Mouse (Mus musculus): ENCODE measurements at regions not wholly inside any gene's neighbourhood (a gene's known extent, or its start where the extent isn't known, plus 50 kb on each side); places are given as distances from the start of the nearest gene placed in this dataset.
"Not testable (repeated sequence)": the region's sequence is repeated elsewhere in the genome, so short reads cannot be mapped to it uniquely, and the experiment has no call there.

GRCm38 (mm10) chr6:6387571-6387970, 170.6 kb upstream of the Slc25a13 start:
- no peak for DNase-seq

- DNase-seq: no peak
Observed at GRCm38 (mm10) chr6:6384971-6385370, 168.0 kb upstream of the Slc25a13 start.

- DNase-seq: no peak
Observed at GRCm38 (mm10) chr6:6384441-6384840, 167.5 kb upstream of the Slc25a13 start.

- no peak for DNase-seq
Observed at GRCm38 (mm10) chr6:6372421-6372820, 155.4 kb upstream of the Slc25a13 start.

GRCm38 (mm10) chr6:6371444-6372093, 154.6 kb upstream of the Slc25a13 start:
- no peak for DNase-seq

GRCm38 (mm10) chr6:6364037-6364436, 147.1 kb upstream of the Slc25a13 start:
- no peak for DNase-seq

GRCm38 (mm10) chr6:6362678-6363354, 145.8 kb upstream of the Slc25a13 start:
- no peak for DNase-seq

GRCm38 (mm10) chr6:6361181-6361580, 144.2 kb upstream of the Slc25a13 start:
- not testable (repeated sequence) for DNase-seq

- DNase-seq: no peak
Observed at GRCm38 (mm10) chr6:6357477-6357876, 140.5 kb upstream of the Slc25a13 start.

GRCm38 (mm10) chr6:6356967-6357366, 140.0 kb upstream of the Slc25a13 start:
- no peak for DNase-seq

GRCm38 (mm10) chr6:6335251-6335650, 118.3 kb upstream of the Slc25a13 start:
- no peak for DNase-seq

GRCm38 (mm10) chr6:6330271-6330670, 113.3 kb upstream of the Slc25a13 start:
- no peak for DNase-seq

- DNase-seq: no peak
Observed at GRCm38 (mm10) chr6:6325516-6325915, 108.5 kb upstream of the Slc25a13 start.

- DNase-seq: no peak
Observed at GRCm38 (mm10) chr6:6316725-6317124, 99.8 kb upstream of the Slc25a13 start.

- DNase-seq: no peak
Observed at GRCm38 (mm10) chr6:6313171-6313570, 96.2 kb upstream of the Slc25a13 start.

GRCm38 (mm10) chr6:6310213-6310612, 93.2 kb upstream of the Slc25a13 start:
- no peak for DNase-seq

- DNase-seq: no peak
Observed at GRCm38 (mm10) chr6:6307618-6308017, 90.6 kb upstream of the Slc25a13 start.

GRCm38 (mm10) chr6:6303767-6304166, 86.8 kb upstream of the Slc25a13 start:
- DNase-seq: no peak

GRCm38 (mm10) chr6:6301001-6301510, 84.1 kb upstream of the Slc25a13 start:
- no peak for DNase-seq

GRCm38 (mm10) chr6:6298867-6299852, 82.2 kb upstream of the Slc25a13 start:
- no peak for DNase-seq

- not testable (repeated sequence) for DNase-seq
Observed at GRCm38 (mm10) chr6:6295551-6295950, 78.6 kb upstream of the Slc25a13 start.

GRCm38 (mm10) chr6:6291781-6292180, 74.8 kb upstream of the Slc25a13 start:
- DNase-seq: no peak

- no peak for DNase-seq
Observed at GRCm38 (mm10) chr6:6290427-6290826, 73.5 kb upstream of the Slc25a13 start.

Measured in cerebellum, postnatal 36 days (tissue).